Mouse (Mus musculus): ENCODE data around the gene Golt1b.
"Not testable (repeated sequence)": the region's sequence is repeated elsewhere in the genome, so short reads cannot be mapped to it uniquely, and the experiment has no call there.

The Golt1b gene

GRCm38 (mm10) chr6:142387011-142387754 is at the start of gene Golt1b, which contains the start of gene Recql:
Gene Golt1b, plus strand, starts transcription at chr6:142387221.
Gene Recql, minus strand, starts transcription at chr6:142387087.
- peak; percentile 98 to 99 for DNase-seq (ENCODE audit: low read depth in 2 of 2, low spot score in 2 of 2)

GRCm38 (mm10) chr6:142338961-142339360 is 48.1 kb upstream of the Golt1b start:
- DNase-seq (ENCODE audit: low read depth in 2 of 2, low spot score in 2 of 2), result no peak

GRCm38 (mm10) chr6:142339576-142339975 is 47.4 kb upstream of the Golt1b start:
- DNase-seq (ENCODE audit: low read depth in 2 of 2, low spot score in 2 of 2), result no peak

GRCm38 (mm10) chr6:142343561-142343960 is 43.5 kb upstream of the Golt1b start:
- peak; percentile 20 to 42 for DNase-seq (ENCODE audit: low read depth in 2 of 2, low spot score in 2 of 2)

- DNase-seq (ENCODE audit: low read depth in 2 of 2, low spot score in 2 of 2), result peak; percentile 81 to 88
These were observed 41.5 kb upstream of the Golt1b start, which contains the start of gene Pyroxd1 for GRCm38 (mm10) chr6:142345440-142346038. Gene Pyroxd1, plus strand, starts transcription at chr6:142345654.

- DNase-seq (ENCODE audit: low read depth in 2 of 2, low spot score in 2 of 2), result no peak
These were observed 40.6 kb upstream of the Golt1b start for GRCm38 (mm10) chr6:142346181-142347110.

GRCm38 (mm10) chr6:142347431-142348385 is 39.3 kb upstream of the Golt1b start:
- no peak for DNase-seq (ENCODE audit: low read depth in 2 of 2, low spot score in 2 of 2)

- DNase-seq (ENCODE audit: low read depth in 2 of 2, low spot score in 2 of 2), result not testable (repeated sequence)
These were observed 34.9 kb upstream of the Golt1b start for GRCm38 (mm10) chr6:142352099-142352498.

- DNase-seq (ENCODE audit: low read depth in 2 of 2, low spot score in 2 of 2), result no peak
These were observed 29.9 kb upstream of the Golt1b start for GRCm38 (mm10) chr6:142357106-142357505.

GRCm38 (mm10) chr6:142362036-142362435 is 25.0 kb upstream of the Golt1b start:
- no peak for DNase-seq (ENCODE audit: low read depth in 2 of 2, low spot score in 2 of 2)

- no peak for DNase-seq (ENCODE audit: low read depth in 2 of 2, low spot score in 2 of 2)
These were observed 23.9 kb upstream of the Golt1b start for GRCm38 (mm10) chr6:142363019-142363576.

- DNase-seq (ENCODE audit: low read depth in 2 of 2, low spot score in 2 of 2), result no peak
These were observed 21.1 kb upstream of the Golt1b start for GRCm38 (mm10) chr6:142365742-142366472.

GRCm38 (mm10) chr6:142366473-142367018 is 20.5 kb upstream of the Golt1b start:
- no peak for DNase-seq (ENCODE audit: low read depth in 2 of 2, low spot score in 2 of 2)

- DNase-seq (ENCODE audit: low read depth in 2 of 2, low spot score in 2 of 2), result no peak
These were observed 19.5 kb upstream of the Golt1b start for GRCm38 (mm10) chr6:142367565-142367964.

GRCm38 (mm10) chr6:142369568-142369967 is 17.5 kb upstream of the Golt1b start:
- DNase-seq (ENCODE audit: low read depth in 2 of 2, low spot score in 2 of 2), result no peak

GRCm38 (mm10) chr6:142377081-142377480 is 9.9 kb upstream of the Golt1b start:
- no peak for DNase-seq (ENCODE audit: low read depth in 2 of 2, low spot score in 2 of 2)

- no peak for DNase-seq (ENCODE audit: low read depth in 2 of 2, low spot score in 2 of 2)
These were observed 8.3 kb upstream of the Golt1b start for GRCm38 (mm10) chr6:142378576-142379330.

- DNase-seq (ENCODE audit: low read depth in 2 of 2, low spot score in 2 of 2), result no peak
These were observed 7.1 kb upstream of the Golt1b start for GRCm38 (mm10) chr6:142379961-142380360.

Data from CD8-positive naive resting alpha-beta T cell, adult 2 months (primary cell).